Mouse (Mus musculus) brain, embryonic 18.5 days (tissue): ENCODE results near the gene Eif3a.

ENCODE experiments used
- DNase-seq: peaks from one replicate; pipeline ENCODE4 v3.0.0-alpha.2; 2012; ENCODE audit warnings: low read depth, low spot score

The Eif3a gene

GRCm38 (mm10) chr19:60790551-60791161 is at the start of gene Eif3a:
Gene Eif3a (minus strand): TSS chr19:60790658.
- peak; percentile 85 for DNase-seq

- DNase-seq: no peak
Measured at GRCm38 (mm10) chr19:60837747-60838146, 47.3 kb upstream of the Eif3a start.

GRCm38 (mm10) chr19:60818677-60819076 is 28.2 kb upstream of the Eif3a start:
- no peak for DNase-seq

GRCm38 (mm10) chr19:60813133-60813532 is 22.7 kb upstream of the Eif3a start:
- DNase-seq: no peak

- no peak for DNase-seq
Measured at GRCm38 (mm10) chr19:60812036-60812389, 21.6 kb upstream of the Eif3a start.

GRCm38 (mm10) chr19:60811098-60812035 is 20.9 kb upstream of the Eif3a start, which contains the start of gene Fam45a:
Gene Fam45a (plus strand): TSS chr19:60811585.
- peak; percentile 74 for DNase-seq

GRCm38 (mm10) chr19:60809927-60810326 is 19.5 kb upstream of the Eif3a start:
- no peak for DNase-seq

GRCm38 (mm10) chr19:60804903-60805302 is 14.4 kb upstream of the Eif3a start:
- no peak for DNase-seq

GRCm38 (mm10) chr19:60799867-60800569 is 9.6 kb upstream of the Eif3a start:
- no peak for DNase-seq

- DNase-seq: no peak
Measured at GRCm38 (mm10) chr19:60797415-60797814, 7.0 kb upstream of the Eif3a start.

GRCm38 (mm10) chr19:60795244-60795643 is 4.8 kb upstream of the Eif3a start:
- no peak for DNase-seq

GRCm38 (mm10) chr19:60793170-60793707 is 2.8 kb upstream of the Eif3a start:
- no peak for DNase-seq

- DNase-seq: no peak
Measured at GRCm38 (mm10) chr19:60791164-60791563, 706 bp upstream of the Eif3a start.

- no peak for DNase-seq
Measured at GRCm38 (mm10) chr19:60789919-60790506, 445 bp downstream of the Eif3a start.

GRCm38 (mm10) chr19:60789452-60789851 is 1.0 kb downstream of the Eif3a start:
- no peak for DNase-seq

- no peak for DNase-seq
Measured at GRCm38 (mm10) chr19:60788214-60788960, 2.1 kb downstream of the Eif3a start.

GRCm38 (mm10) chr19:60787465-60788150 is 2.9 kb downstream of the Eif3a start:
- no peak for DNase-seq

GRCm38 (mm10) chr19:60784712-60785111 is 5.7 kb downstream of the Eif3a start:
- DNase-seq: no peak

GRCm38 (mm10) chr19:60782034-60782433 is 8.4 kb downstream of the Eif3a start:
- DNase-seq: no peak

GRCm38 (mm10) chr19:60773366-60773765 is 17.1 kb downstream of the Eif3a start:
- no peak for DNase-seq
